Mouse (Mus musculus) liver, embryonic 15.5 days (tissue): ENCODE measurements around the gene Thap2. TPM values are rescaled to one million over a fixed set of nuclear protein-coding genes. Genes with fewer than 3 reads are reported as not detected.

Experiments used
- ATAC-seq: fragments of 200-750 bp; cut with Nextera tagmentation; 2 replicates; pipeline ENCODE4 v1.8.0; 2017; ENCODE audit warnings: moderate number of reproducible peaks, mild to moderate bottlenecking, moderate library complexity; ENCODE audit not compliant: insufficient read depth
- H3K27ac ChIP-seq: fragments of 300-500 bp; sonication (generic); replicated peaks from 2 replicates; pipeline ENCODE4 v1.5.1; 2015; ENCODE audit warnings: mild to moderate bottlenecking, inconsistent platforms
- H3K27me3 ChIP-seq: fragments of 300-500 bp; sonication (generic); 2 replicates; pipeline ENCODE4 v1.6.1; 2015; ENCODE audit warnings: mild to moderate bottlenecking, inconsistent platforms
- H3K36me3 ChIP-seq: fragments of 300-500 bp; sonication (generic); replicated peaks from 2 replicates; pipeline ENCODE4 v1.6.1; 2015; ENCODE audit warnings: moderate library complexity, mild to moderate bottlenecking, inconsistent platforms
- H3K4me1 ChIP-seq: fragments of 300-500 bp; sonication (generic); replicated peaks from 2 replicates; pipeline ENCODE4 v1.6.1; 2015; ENCODE audit warnings: inconsistent platforms
- H3K4me2 ChIP-seq: fragments of 300-500 bp; sonication (generic); 2 replicates; pipeline ENCODE4 v1.6.1; 2015; ENCODE audit warnings: moderate library complexity, mild to moderate bottlenecking, inconsistent platforms
- H3K4me3 ChIP-seq: fragments of 300-500 bp; sonication (generic); replicated peaks from 2 replicates; pipeline ENCODE4 v1.5.1; 2015; ENCODE audit warnings: mild to moderate bottlenecking, inconsistent platforms
- H3K9ac ChIP-seq: fragments of 300-500 bp; sonication (generic); 2 replicates; pipeline ENCODE4 v1.6.1; 2015; ENCODE audit warnings: moderate library complexity, mild to moderate bottlenecking, inconsistent platforms
- H3K9me3 ChIP-seq: fragments of 300-500 bp; sonication (generic); replicated peaks from 2 replicates; pipeline ENCODE4 v1.6.1; 2016; ENCODE audit warnings: inconsistent platforms
- WGBS: fragments of 180-500 bp; shearing (Covaris S2); methylation state at CpG from one replicate; pipeline ENCODE4 v1.1.7; 2015; ENCODE audit warnings: mixed read lengths; ENCODE audit not compliant: insufficient replicate concordance; 5-methylcytosine and 5-hydroxymethylcytosine counted together
- polyA plus RNA-seq: library from polyadenylated mRNA; unstranded; fragments of >200 nt; fragmentation: Nextera tagmentation; extraction: Ambion mirVana; gene quantifications from 2 replicates; pipeline ENCODE4 v1.2.1, GENCODE M21; 2015

Thap2 gene
- polyA plus RNA-seq, 1 experiment from 2014 or later = 6.1 TPM

DNA sequence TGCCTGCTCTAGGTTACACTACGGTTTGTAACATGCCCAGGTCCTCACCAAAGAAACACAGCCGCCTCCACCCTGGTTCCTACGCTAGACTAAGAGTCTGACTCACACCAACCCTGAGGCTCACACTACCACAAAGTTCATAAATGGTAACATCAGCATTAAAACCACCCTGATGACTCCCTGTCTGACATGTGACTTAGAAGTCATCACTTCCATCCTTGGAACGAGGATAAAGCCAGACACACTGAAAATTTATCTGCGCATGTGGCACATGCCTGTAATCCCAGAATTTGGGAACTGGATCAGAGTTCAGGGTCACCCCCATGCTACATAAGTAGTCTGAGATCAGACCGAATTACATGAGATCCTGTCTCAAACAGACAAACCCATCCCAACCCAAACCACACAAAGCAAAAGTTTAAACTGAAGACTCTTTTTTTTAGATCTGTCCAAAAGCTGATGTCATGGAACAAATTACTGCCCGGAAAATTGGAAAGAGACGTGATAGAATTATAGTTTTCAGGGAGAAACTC lies 51.8 kb downstream of the Thap2 start:
- H3K9me3 ChIP-seq = no peaks in the 10 kb centered on the region
- no peak overlapping the region for H3K4me3 ChIP-seq
- ATAC-seq = no peak
- no peak overlapping the region for H3K27ac ChIP-seq
- 70% methylated on average over 8 of the region's 8 CpGs for WGBS
- H3K4me1 ChIP-seq = no peaks in the 10 kb centered on the region
- H3K4me2 ChIP-seq = no peak overlapping the region
- no peaks in the 10 kb centered on the region for H3K27me3 ChIP-seq
- H3K36me3 ChIP-seq = no peaks in the 10 kb centered on the region
- H3K9ac ChIP-seq = no peak overlapping the region

DNA sequence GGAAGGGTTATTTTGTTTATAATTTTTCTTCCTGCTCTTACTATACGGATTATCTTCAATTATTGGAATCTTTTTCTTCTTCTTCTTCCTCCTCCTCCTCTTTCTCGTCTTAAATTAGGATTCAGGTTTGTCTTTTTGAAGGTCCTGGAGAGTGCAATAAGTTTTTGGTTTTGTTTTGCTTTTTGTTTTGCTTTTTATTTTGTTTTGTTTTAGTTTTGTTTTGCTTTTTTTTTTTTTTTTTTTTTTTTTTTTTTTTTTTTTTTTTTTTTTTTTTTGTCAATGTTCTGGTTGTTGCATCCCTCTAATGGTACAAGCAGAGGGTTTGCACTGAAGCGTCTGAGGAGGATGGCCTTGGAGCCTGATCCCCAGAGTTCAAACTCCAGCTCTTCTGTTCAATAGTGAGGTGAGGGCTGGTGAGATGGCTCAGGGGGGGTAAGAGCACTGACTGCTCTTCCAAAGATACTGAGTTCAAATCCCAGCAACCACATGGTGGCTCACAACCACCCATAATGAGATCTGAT lies 55.2 kb downstream of the Thap2 start:
- Histone ChIP-seq H3K27me3 (no peaks in the 10 kb centered on the region), H3K36me3 (no peaks in the 10 kb centered on the region), H3K4me2 (no peak overlapping the region), H3K4me1 (no peaks in the 10 kb centered on the region), H3K27ac (no peak overlapping the region), H3K9me3 (no peaks in the 10 kb centered on the region), H3K9ac (no peak overlapping the region), H3K4me3 (no peak overlapping the region)
- 51% methylated on average over 3 of the region's 3 CpGs for WGBS
- no peak for ATAC-seq

- WGBS = 42% methylated on average over 6 of the region's 6 CpGs
- Histone ChIP-seq H3K27me3 (no peaks in the 10 kb centered on the region), H3K36me3 (no peaks in the 10 kb centered on the region), H3K27ac (no peak overlapping the region), H3K9ac (no peak overlapping the region), H3K9me3 (no peaks in the 10 kb centered on the region), H3K4me2 (no peak overlapping the region), H3K4me1 (no peaks in the 10 kb centered on the region), H3K4me3 (no peak overlapping the region)
- ATAC-seq = no peak
These were observed 55.7 kb downstream of the Thap2 start for GRCm38 (mm10) chr10:115328514-115328913.

GRCm38 (mm10) chr10:115323295-115323694 lies 60.9 kb downstream of the Thap2 start:
- Histone ChIP-seq H3K4me1 (no peaks in the 10 kb centered on the region), H3K9me3 (no peaks in the 10 kb centered on the region), H3K27ac (no peak overlapping the region), H3K36me3 (no peaks in the 10 kb centered on the region), H3K4me3 (no peak overlapping the region), H3K9ac (no peak overlapping the region), H3K27me3 (peaks cover 7% of the 10 kb centered on the region; the same call in 1 of the 2 replicates), H3K4me2 (no peak overlapping the region)
- ATAC-seq = no peak
- 7% methylated on average over 6 of the region's 6 CpGs for WGBS

GRCm38 (mm10) chr10:115321317-115322035 lies 62.8 kb downstream of the Thap2 start:
- peaks cover under 1% of the 10 kb centered on the region for H3K4me1 ChIP-seq
- no peak for ATAC-seq
- no peaks in the 10 kb centered on the region for H3K36me3 ChIP-seq
- no peaks in the 10 kb centered on the region for H3K9me3 ChIP-seq
- H3K4me3 ChIP-seq = no peak overlapping the region
- no peak overlapping the region for H3K9ac ChIP-seq
- no peak overlapping the region for H3K4me2 ChIP-seq
- H3K27ac ChIP-seq = no peak overlapping the region
- H3K27me3 ChIP-seq = peaks cover 7% of the 10 kb centered on the region; the same call in 1 of the 2 replicates
- 38% methylated on average over 5 of the region's 5 CpGs for WGBS

Other genes starting within 250 kb of the Thap2 start
- gene Tph2, start 199.4 kb downstream of the Thap2 start, polyA plus RNA-seq = not detected in 2 replicates
- 33.1 and 33.8 TPM in 2 replicates for gene Tbc1d15, start 133.0 kb downstream of the Thap2 start, polyA plus RNA-seq
- gene Rab21, start 68.8 kb downstream of the Thap2 start, polyA plus RNA-seq = 2.4 and 3.3 TPM in 2 replicates
- gene Tmem19, start 21.9 kb downstream of the Thap2 start, polyA plus RNA-seq = 8.3 and 8.9 TPM in 2 replicates
- 6.5 and 8.3 TPM in 2 replicates for gene Zfc3h1, start 516 bp upstream of the Thap2 start, polyA plus RNA-seq
- 0.15 TPM in 1 of 2 replicates, not detected in the other for gene A930009A15Rik, start 185.5 kb upstream of the Thap2 start, polyA plus RNA-seq
- gene Lgr5, start 203.3 kb upstream of the Thap2 start, polyA plus RNA-seq = 0.70 and 0.88 TPM in 2 replicates